Mouse (Mus musculus): ENCODE measurements at regions not wholly inside any gene's neighbourhood (a gene's known extent, or its start where the extent isn't known, plus 50 kb on each side); places are given as distances from the start of the nearest gene placed in this dataset.

- ATAC-seq: no peak
Measured at GRCm38 (mm10) chr3:70097813-70098212, 90.4 kb downstream of the Otol1 start.

- ATAC-seq: no peak
Measured at GRCm38 (mm10) chr3:70102091-70102490, 94.7 kb downstream of the Otol1 start.

GRCm38 (mm10) chr3:70102593-70103213, 95.3 kb downstream of the Otol1 start:
- no peak for ATAC-seq

- peak; percentile 53 for ATAC-seq
Measured at GRCm38 (mm10) chr3:70103983-70104827, 96.8 kb downstream of the Otol1 start.

- ATAC-seq: peak; percentile 50
Measured at GRCm38 (mm10) chr3:70104828-70105399, 97.5 kb downstream of the Otol1 start.

GRCm38 (mm10) chr3:70105561-70105960, 98.1 kb downstream of the Otol1 start:
- no peak for ATAC-seq

- ATAC-seq: no peak
Measured at GRCm38 (mm10) chr3:70106141-70106540, 98.7 kb downstream of the Otol1 start.

- no peak for ATAC-seq
Measured at GRCm38 (mm10) chr3:70126212-70126611, 118.8 kb downstream of the Otol1 start.

- ATAC-seq: no peak
Measured at GRCm38 (mm10) chr3:70130241-70131029, 123.0 kb downstream of the Otol1 start.

GRCm38 (mm10) chr3:70134963-70135362, 127.5 kb downstream of the Otol1 start:
- no peak for ATAC-seq

- ATAC-seq: no peak
Measured at GRCm38 (mm10) chr3:70138488-70138887, 131.1 kb downstream of the Otol1 start.

GRCm38 (mm10) chr3:70138926-70139325, 131.5 kb downstream of the Otol1 start:
- ATAC-seq: no peak

- no peak for ATAC-seq
Measured at GRCm38 (mm10) chr3:70145728-70146127, 138.3 kb downstream of the Otol1 start.

- no peak for ATAC-seq
Measured at GRCm38 (mm10) chr3:70151156-70151555, 143.7 kb downstream of the Otol1 start.

- no peak for ATAC-seq
Measured at GRCm38 (mm10) chr3:70160043-70160442, 152.6 kb downstream of the Otol1 start.

- no peak for ATAC-seq
Measured at GRCm38 (mm10) chr3:70171667-70172066, 164.3 kb downstream of the Otol1 start.

- ATAC-seq: no peak
Measured at GRCm38 (mm10) chr3:70176391-70176790, 169.0 kb downstream of the Otol1 start.

GRCm38 (mm10) chr3:70181611-70182010, 174.2 kb downstream of the Otol1 start:
- ATAC-seq: no peak

GRCm38 (mm10) chr3:70190741-70191140, 183.3 kb downstream of the Otol1 start:
- no peak for ATAC-seq

- no peak for ATAC-seq
Measured at GRCm38 (mm10) chr3:70196671-70197070, 189.3 kb downstream of the Otol1 start.

GRCm38 (mm10) chr3:70198890-70199289, 191.5 kb downstream of the Otol1 start:
- no peak for ATAC-seq

GRCm38 (mm10) chr3:70201334-70201943, 194.0 kb downstream of the Otol1 start:
- ATAC-seq: no peak

- ATAC-seq: no peak
Measured at GRCm38 (mm10) chr3:70215195-70215594, 207.8 kb downstream of the Otol1 start.
